Mouse (Mus musculus) midbrain, embryonic 14.5 days (tissue): ENCODE data around the gene Apoe. TPM values are rescaled to one million over a fixed set of nuclear protein-coding genes. Genes with fewer than 3 reads are reported as not detected.

ENCODE experiments used
- ATAC-seq: fragments of 200-750 bp; cut with Nextera tagmentation; 2 replicates; pipeline ENCODE4 v1.8.0; 2017; ENCODE audit warnings: moderate number of reproducible peaks, moderate library complexity; ENCODE audit not compliant: low FRiP score, low TSS enrichment
- DNase-seq: peaks from one replicate; pipeline ENCODE4 v3.0.0-alpha.2; 2015
- H3K27ac ChIP-seq: fragments of 300-500 bp; sonication (generic); replicated peaks from 2 replicates; pipeline ENCODE4 v1.5.1; 2014; ENCODE audit warnings: mild to moderate bottlenecking, low read depth, low read length, moderate library complexity
- H3K27me3 ChIP-seq: fragments of 300-500 bp; sonication (generic); 2 replicates; pipeline ENCODE4 v1.6.1; 2014; ENCODE audit warnings: low read length, control low read depth, mixed read lengths; ENCODE audit not compliant: control insufficient read depth, insufficient read depth
- H3K36me3 ChIP-seq: fragments of 300-500 bp; sonication (generic); 2 replicates; pipeline ENCODE4 v1.6.1; 2014; ENCODE audit warnings: low read length, control low read depth; ENCODE audit not compliant: control insufficient read depth, insufficient read depth
- H3K4me1 ChIP-seq: fragments of 300-500 bp; sonication (generic); 2 replicates; pipeline ENCODE4 v1.6.1; 2014; ENCODE audit warnings: mild to moderate bottlenecking, antibody characterized with exemption, low read length, control low read depth; ENCODE audit not compliant: control insufficient read depth, insufficient read depth
- H3K4me2 ChIP-seq: fragments of 300-500 bp; sonication (generic); 2 replicates; pipeline ENCODE4 v1.6.1; 2014; ENCODE audit warnings: mild to moderate bottlenecking, low read length, moderate library complexity
- H3K4me3 ChIP-seq: fragments of 300-500 bp; sonication (generic); replicated peaks from 2 replicates; pipeline ENCODE4 v1.5.1; 2014; ENCODE audit warnings: low read depth, low read length
- H3K9ac ChIP-seq: fragments of 300-500 bp; sonication (generic); replicated peaks from 2 replicates; pipeline ENCODE4 v1.6.1; 2014; ENCODE audit warnings: mild to moderate bottlenecking, low read length, moderate library complexity
- H3K9me3 ChIP-seq: fragments of 300-500 bp; sonication (generic); 2 replicates; pipeline ENCODE4 v1.6.1; 2016; ENCODE audit warnings: low read length, control low read depth, mixed read lengths; ENCODE audit not compliant: control insufficient read depth
- WGBS: fragments of 180-500 bp; shearing (Covaris S2); extraction: QIAGEN DNeasy Blood & Tissue Kit; methylation state at CpG from one replicate; pipeline ENCODE4 v1.1.7; 2014; 5-methylcytosine and 5-hydroxymethylcytosine counted together
- polyA plus RNA-seq: library from polyadenylated mRNA; unstranded; fragments of >200 nt; fragmentation: Nextera tagmentation; extraction: Ambion mirVana; gene quantifications from 2 replicates; pipeline ENCODE4 v1.2.1, GENCODE M21; 2014

The Apoe gene
- polyA plus RNA-seq, 1 experiment from 2014 or later = 265 TPM

DNA sequence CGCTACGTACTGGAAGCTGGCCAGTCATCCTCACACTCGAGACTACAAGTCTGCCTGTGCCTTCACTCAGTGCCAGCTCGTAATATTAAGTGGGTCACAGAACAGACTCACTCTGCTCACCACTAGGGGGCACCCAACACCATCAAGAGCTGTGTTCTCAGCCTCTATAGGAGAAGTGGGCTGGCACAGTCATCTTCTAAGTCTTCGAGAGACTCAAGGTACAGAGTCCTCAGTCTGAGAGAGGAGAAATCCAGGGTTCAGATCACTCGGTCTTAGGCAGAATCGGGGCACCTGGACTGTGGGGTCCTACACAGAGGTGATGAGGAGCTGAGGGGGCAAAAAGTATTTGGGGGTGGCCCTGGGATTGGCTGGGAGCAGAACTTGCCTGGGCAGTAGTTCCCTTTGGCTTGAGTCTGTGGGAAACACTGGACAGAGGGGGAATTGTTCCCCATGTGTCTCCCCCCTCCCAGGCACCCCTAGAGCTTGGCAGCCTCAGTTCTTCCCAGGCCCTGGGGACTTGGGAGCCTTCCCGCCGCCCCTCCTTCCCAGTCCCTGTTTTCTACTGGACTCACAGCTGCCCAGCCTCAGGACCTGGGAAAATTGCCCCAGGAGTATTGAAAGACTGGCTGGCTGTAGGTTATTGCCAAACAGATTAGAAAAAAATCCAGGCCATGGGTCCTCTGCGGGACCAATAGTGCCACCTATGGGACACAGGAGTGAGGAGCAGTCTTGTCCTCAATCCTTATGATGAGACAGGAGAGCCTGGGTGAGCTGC is 29.9 kb downstream of the Apoe start:
- Histone ChIP-seq H3K4me2 (0 out of 2 replicates have a peak overlapping the region, but pooled peaks have one; percentile 12), H3K27me3 (no peaks in the 10 kb centered on the region), H3K4me3 (no peak overlapping the region), H3K27ac (0 out of 2 replicates have a peak overlapping the region, but pooled peaks have one; percentile 53), H3K9me3 (no peaks in the 10 kb centered on the region), H3K4me1 (peaks cover 8% of the 10 kb centered on the region), H3K9ac (no peak overlapping the region; the same call in 1 of the 2 replicates), H3K36me3 (no peaks in the 10 kb centered on the region)
- ATAC-seq = peak; percentile 49
- DNase-seq = peak; percentile 95
- WGBS = 5% methylated on average over 10 of the region's 10 CpGs

DNA sequence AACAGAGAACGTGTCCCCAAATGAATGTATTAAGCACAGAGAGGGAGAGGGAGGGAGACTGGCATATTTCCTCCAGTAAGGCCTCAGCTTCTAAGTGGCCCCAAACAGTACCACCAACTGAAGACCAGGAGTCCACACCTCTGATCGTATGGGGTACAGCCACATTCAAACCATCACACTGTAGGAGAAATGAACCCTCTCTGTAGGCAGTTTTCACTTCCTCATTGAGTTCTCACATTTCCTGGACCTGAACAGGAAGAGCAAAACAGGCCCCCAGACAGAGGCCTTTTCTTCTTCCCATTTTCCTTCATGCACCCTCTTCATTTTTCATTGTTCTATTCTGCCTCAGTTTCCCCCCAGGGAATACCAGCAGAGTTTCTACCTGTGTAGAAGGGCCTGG is 31.6 kb downstream of the Apoe start:
- ATAC-seq (no peak), DNase-seq (no peak)
- H3K9me3 ChIP-seq = no peaks in the 10 kb centered on the region
- no peak overlapping the region for H3K4me3 ChIP-seq
- no peaks in the 10 kb centered on the region for H3K36me3 ChIP-seq
- H3K27ac ChIP-seq = no peak overlapping the region
- WGBS = 83% methylated on average over 2 of the region's 2 CpGs
- no peaks in the 10 kb centered on the region for H3K27me3 ChIP-seq
- H3K4me2 ChIP-seq = no peak overlapping the region
- H3K9ac ChIP-seq = no peak overlapping the region
- peaks cover 21% of the 10 kb centered on the region for H3K4me1 ChIP-seq

DNA sequence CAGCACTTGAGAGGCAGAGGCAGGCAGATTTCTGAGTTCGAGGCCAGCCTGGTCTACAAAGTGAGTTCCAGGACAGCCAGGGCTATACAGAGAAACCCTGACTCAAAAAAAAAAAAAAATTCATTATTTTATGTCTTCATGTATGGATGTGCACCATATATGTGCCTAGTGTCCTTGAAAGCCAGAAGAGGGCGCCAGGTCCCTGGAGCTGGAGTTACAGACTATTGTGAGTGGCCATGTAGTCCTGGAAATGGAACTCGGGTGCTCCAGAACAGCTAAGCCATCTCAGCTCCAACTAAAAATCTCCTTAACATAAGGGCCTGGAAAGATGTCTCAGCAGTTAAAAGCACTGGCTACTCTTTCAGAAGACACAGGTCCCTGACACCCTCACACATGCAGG is 32.2 kb downstream of the Apoe start:
- H3K9me3 ChIP-seq = no peaks in the 10 kb centered on the region
- ATAC-seq (no peak), DNase-seq (no peak)
- no peaks in the 10 kb centered on the region for H3K27me3 ChIP-seq
- WGBS = 67% methylated on average over 3 of the region's 3 CpGs
- H3K4me3 ChIP-seq = no peak overlapping the region
- peaks cover 22% of the 10 kb centered on the region for H3K4me1 ChIP-seq
- no peak overlapping the region for H3K27ac ChIP-seq
- H3K9ac ChIP-seq = no peak overlapping the region
- H3K4me2 ChIP-seq = no peak overlapping the region
- H3K36me3 ChIP-seq = peaks cover 5% of the 10 kb centered on the region

DNA sequence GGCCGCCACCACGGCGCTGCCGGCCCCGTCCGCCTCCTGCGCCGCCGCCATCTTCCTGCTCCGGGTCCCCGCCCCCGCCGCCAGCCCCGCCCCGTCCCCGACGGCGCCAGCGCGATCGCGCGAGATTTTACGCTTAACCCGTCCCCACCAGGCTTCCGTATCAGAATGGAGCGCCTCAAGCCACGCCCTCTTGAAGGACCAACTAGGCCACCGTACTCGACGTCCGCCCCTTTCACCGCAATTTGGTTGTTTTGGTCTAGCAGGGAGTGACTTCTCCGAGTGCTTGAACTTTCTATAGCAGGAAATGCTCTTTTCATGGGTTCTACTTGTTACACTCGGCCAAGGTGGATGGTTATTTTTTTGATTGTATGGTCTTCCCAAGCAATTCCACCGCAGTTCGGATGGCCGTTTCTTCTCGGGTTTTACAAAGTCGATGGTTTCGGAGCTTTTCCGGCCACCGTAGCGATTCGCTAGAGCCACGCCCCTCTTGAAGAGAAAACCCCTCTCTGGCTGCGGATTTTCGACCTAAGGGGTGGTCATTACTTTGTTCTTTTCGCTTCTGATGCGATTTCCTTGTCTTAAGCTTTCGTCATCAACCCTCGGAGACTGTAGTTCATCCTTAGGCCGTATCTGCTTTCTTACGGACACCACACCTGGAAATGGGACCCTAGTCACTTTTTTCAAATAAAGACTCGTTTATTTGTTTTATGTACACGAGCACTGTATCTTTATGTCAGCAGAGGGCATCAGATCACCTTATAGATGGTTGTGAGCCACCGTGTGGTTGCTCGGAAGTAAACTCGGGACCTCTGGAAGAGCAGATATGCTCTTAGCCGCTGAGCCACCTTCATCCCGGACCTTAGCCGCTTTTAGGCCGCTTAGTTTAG is 33.8 kb downstream of the Apoe start, which contains the start of gene Clptm1:
Clptm1 (minus strand) TSS at position 79 of the 887 bp plus-strand sequence.
- under 1% methylated on average over 58 of the region's 63 CpGs for whole genome bisulfite sequencing
- peak; percentile 99 for DNase-seq
- H3K27ac ChIP-seq = peak within 1 kb of the TSS; percentile 92
- H3K9me3 ChIP-seq = no peaks in the 10 kb centered on the region
- H3K27me3 ChIP-seq = no peaks in the 10 kb centered on the region
- H3K4me3 ChIP-seq = peak within 1 kb of the TSS; percentile 100
- ATAC-seq = peak; percentile 90
- peak within 1 kb of the TSS; percentile 96 for H3K9ac ChIP-seq
- peaks cover 22% of the 10 kb centered on the region for H3K4me1 ChIP-seq
- H3K36me3 ChIP-seq = peaks cover 12% of the 10 kb centered on the region
- H3K4me2 ChIP-seq = peak within 1 kb of the TSS; percentile 80

DNA sequence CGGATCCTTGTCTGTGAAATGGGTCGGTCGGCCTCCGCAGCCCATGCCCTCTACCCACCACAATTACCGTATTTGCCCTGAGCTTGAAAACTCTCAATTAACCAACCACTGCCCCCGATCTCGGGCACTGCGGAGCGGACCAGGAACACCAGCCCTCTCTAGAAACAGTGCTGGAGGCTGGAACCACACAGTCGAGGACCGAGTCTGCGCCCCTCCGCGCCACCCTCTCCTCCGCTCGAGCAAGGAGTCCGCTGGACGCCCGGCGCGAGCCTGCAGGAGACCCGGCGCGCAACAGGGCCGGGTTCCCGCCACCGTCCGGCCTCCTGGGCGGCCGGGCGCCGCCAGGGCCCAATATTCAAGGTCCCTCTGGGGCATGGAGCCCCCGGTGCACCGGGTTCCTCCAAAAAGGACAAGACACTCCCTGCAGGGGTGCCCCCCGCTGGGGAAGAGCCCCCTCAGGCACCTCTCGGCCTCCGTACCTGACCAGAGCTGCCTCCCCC is 34.5 kb downstream of the Apoe start:
- H3K4me3 ChIP-seq = peak overlapping the region; percentile 100
- peaks cover 12% of the 10 kb centered on the region for H3K36me3 ChIP-seq
- DNase-seq (no peak), ATAC-seq (peak; percentile 48)
- WGBS = 1% methylated on average over 35 of the region's 37 CpGs
- peaks cover 22% of the 10 kb centered on the region for H3K4me1 ChIP-seq
- H3K27ac ChIP-seq = peak overlapping the region; percentile 77
- H3K27me3 ChIP-seq = no peaks in the 10 kb centered on the region
- peak overlapping the region; percentile 80 for H3K4me2 ChIP-seq
- no peaks in the 10 kb centered on the region for H3K9me3 ChIP-seq
- H3K9ac ChIP-seq = peak overlapping the region; percentile 96

DNA sequence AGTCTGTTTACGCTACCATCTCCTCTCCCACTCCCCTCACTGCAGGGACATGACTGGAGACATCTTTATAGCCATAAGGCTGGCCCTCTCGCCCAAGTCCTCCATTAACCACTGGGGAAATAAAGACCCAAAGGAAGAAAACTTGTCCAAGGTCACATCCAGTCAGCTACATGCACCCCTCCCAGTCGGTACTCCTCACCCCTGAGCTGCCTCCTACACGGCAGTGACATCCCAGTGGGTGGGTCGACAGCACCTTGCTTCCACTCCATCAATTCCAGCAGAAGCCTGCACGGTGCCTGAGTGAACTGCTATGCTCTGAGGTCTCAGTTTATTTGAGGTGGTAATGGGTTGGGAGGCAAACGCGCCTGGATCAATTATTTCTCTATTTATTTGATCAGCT is 35.0 kb downstream of the Apoe start:
- Histone ChIP-seq H3K4me2 (peak overlapping the region; percentile 80), H3K4me3 (peak overlapping the region; percentile 100), H3K27ac (no peak overlapping the region), H3K36me3 (peaks cover 18% of the 10 kb centered on the region), H3K9me3 (no peaks in the 10 kb centered on the region), H3K27me3 (no peaks in the 10 kb centered on the region), H3K9ac (peak overlapping the region; percentile 96), H3K4me1 (peaks cover 20% of the 10 kb centered on the region)
- ATAC-seq (0 out of 2 replicates have a peak, but pooled peaks have one; percentile 3), DNase-seq (no peak)
- 19% methylated on average over 8 of the region's 8 CpGs for WGBS

DNA sequence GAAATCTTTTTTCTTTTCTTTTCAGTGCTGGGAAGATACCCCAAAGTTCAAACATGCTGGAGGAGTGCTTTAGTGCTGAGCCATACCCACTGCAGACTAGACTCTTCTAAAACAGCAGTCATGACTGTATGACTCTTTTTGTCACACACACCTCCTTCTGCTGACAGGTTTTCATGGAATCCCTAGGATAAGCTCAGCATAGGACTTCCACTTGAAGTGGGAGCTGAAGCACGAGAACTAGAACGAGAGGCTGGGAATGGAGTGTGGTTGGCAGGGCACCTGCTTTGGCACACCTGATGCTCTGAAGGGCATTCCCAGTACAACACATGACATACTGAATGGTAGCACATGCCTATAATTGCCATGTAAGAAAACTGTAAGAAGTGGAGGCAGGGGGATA is 46.4 kb downstream of the Apoe start:
- ATAC-seq = no peak
- Histone ChIP-seq H3K4me2 (no peak overlapping the region), H3K9me3 (no peaks in the 10 kb centered on the region), H3K36me3 (peaks cover 68% of the 10 kb centered on the region), H3K27ac (no peak overlapping the region), H3K27me3 (no peaks in the 10 kb centered on the region), H3K4me3 (no peak overlapping the region), H3K9ac (no peak overlapping the region), H3K4me1 (no peaks in the 10 kb centered on the region)
- WGBS = 93% methylated on average over 2 of the region's 2 CpGs
- no peak for DNase-seq

DNA sequence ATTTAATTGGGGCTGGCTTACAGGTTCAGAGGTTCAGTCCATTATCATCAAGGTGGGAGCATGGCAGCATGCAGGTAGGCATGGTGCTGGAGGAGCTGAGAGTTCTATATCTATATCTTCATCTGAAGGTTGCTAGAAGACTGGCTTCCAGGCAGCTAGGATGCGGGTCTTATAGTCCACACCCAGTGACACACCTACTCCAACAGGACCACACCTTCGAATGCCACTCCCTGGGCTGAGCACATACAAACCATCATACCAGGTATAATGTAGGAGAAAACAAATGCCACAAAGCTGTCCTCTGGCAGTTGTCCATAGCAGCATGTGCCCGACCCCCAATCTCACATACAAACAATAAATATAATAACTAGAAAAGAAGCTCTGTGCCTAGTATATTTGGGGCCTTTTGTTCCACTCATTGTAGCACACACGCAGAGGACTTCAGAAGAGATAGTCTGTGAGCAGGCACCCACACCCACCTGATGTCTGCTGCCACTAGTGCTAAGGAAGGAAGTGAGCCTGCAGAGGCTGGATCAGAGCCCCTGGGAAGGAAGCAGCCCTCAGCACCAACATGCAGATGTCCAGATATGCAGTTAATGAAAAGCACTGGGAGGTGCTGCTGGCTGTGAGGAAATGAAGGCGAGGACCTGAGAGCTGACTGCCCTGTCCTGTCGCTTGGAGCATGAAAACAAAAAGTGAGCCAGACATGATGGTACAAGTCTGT is 47.8 kb downstream of the Apoe start:
- H3K4me3 ChIP-seq = no peak overlapping the region
- H3K4me1 ChIP-seq = no peaks in the 10 kb centered on the region
- peaks cover 71% of the 10 kb centered on the region for H3K36me3 ChIP-seq
- 96% methylated on average over 6 of the region's 6 CpGs for WGBS
- ATAC-seq (no peak), DNase-seq (no peak)
- H3K9me3 ChIP-seq = no peaks in the 10 kb centered on the region
- H3K27me3 ChIP-seq = no peaks in the 10 kb centered on the region
- no peak overlapping the region for H3K4me2 ChIP-seq
- H3K9ac ChIP-seq = no peak overlapping the region
- H3K27ac ChIP-seq = no peak overlapping the region
